Mouse (Mus musculus) 3T3-L1 (cell line): Measurements from ENCODE around the gene Cdh26.
A peak's percentile ranks its signal among the peaks of the same experiment; 100 is the strongest.

Experiments used
- DNase-seq: peaks from one replicate; pipeline ENCODE4 v3.0.0-alpha.2; 2015; ENCODE audit warnings: low read depth, low spot score

The Cdh26 gene

GRCm38 (mm10) chr2:178430231-178430630 lies at the start of gene Cdh26:
TSS of gene Cdh26 (plus strand) at chr2:178430531.
- DNase-seq: no peak

- no peak for DNase-seq
These were observed 23.1 kb upstream of the Cdh26 start, which contains the start of gene Sycp2 for GRCm38 (mm10) chr2:178407053-178407815. TSS of gene Sycp2 (minus strand) at chr2:178407685.

- DNase-seq: no peak
These were observed 21.3 kb upstream of the Cdh26 start for GRCm38 (mm10) chr2:178409024-178409423.

GRCm38 (mm10) chr2:178410286-178410685 lies 20.0 kb upstream of the Cdh26 start:
- no peak for DNase-seq

- peak; percentile 70 for DNase-seq
These were observed 17.7 kb upstream of the Cdh26 start for GRCm38 (mm10) chr2:178412598-178412997.

GRCm38 (mm10) chr2:178413081-178413480 lies 17.2 kb upstream of the Cdh26 start:
- DNase-seq: no peak

- DNase-seq: no peak
These were observed 16.7 kb upstream of the Cdh26 start for GRCm38 (mm10) chr2:178413481-178414260.

GRCm38 (mm10) chr2:178414261-178415149 lies 15.8 kb upstream of the Cdh26 start, which contains the start of the genes Ppp1r3d and Fam217b:
TSS of gene Ppp1r3d (minus strand) at chr2:178414472.
TSS of gene Fam217b (plus strand) at chr2:178414524.
- DNase-seq: peak; percentile 72

- no peak for DNase-seq
These were observed 15.2 kb upstream of the Cdh26 start for GRCm38 (mm10) chr2:178415150-178415448.

- peak; percentile 65 for DNase-seq
These were observed 13.9 kb upstream of the Cdh26 start for GRCm38 (mm10) chr2:178416427-178416826.

GRCm38 (mm10) chr2:178416970-178417369 lies 13.4 kb upstream of the Cdh26 start:
- DNase-seq: no peak

- DNase-seq: no peak
These were observed 9.8 kb upstream of the Cdh26 start for GRCm38 (mm10) chr2:178420576-178420975.

GRCm38 (mm10) chr2:178421603-178422002 lies 8.7 kb upstream of the Cdh26 start:
- DNase-seq: no peak

- DNase-seq: peak; percentile 63
These were observed 8.1 kb upstream of the Cdh26 start for GRCm38 (mm10) chr2:178422186-178422585.

- DNase-seq: peak; percentile 78
These were observed 7.1 kb upstream of the Cdh26 start for GRCm38 (mm10) chr2:178423223-178423622.

- peak; percentile 86 for DNase-seq
These were observed 4.1 kb upstream of the Cdh26 start for GRCm38 (mm10) chr2:178426229-178426628.

- DNase-seq: no peak
These were observed 3.1 kb upstream of the Cdh26 start for GRCm38 (mm10) chr2:178427181-178427580.

- DNase-seq: no peak
These were observed 2.1 kb upstream of the Cdh26 start for GRCm38 (mm10) chr2:178428183-178428582.

- no peak for DNase-seq
These were observed 1.7 kb upstream of the Cdh26 start for GRCm38 (mm10) chr2:178428676-178429075.

GRCm38 (mm10) chr2:178429426-178429825 lies 905 bp upstream of the Cdh26 start:
- DNase-seq: no peak

- no peak for DNase-seq
These were observed 3.2 kb downstream of the Cdh26 start for GRCm38 (mm10) chr2:178433495-178433894.

GRCm38 (mm10) chr2:178433903-178434302 lies 3.6 kb downstream of the Cdh26 start:
- no peak for DNase-seq
